ENCODE assay signal across 19 mouse cellular contexts in the genomic region with DNA sequence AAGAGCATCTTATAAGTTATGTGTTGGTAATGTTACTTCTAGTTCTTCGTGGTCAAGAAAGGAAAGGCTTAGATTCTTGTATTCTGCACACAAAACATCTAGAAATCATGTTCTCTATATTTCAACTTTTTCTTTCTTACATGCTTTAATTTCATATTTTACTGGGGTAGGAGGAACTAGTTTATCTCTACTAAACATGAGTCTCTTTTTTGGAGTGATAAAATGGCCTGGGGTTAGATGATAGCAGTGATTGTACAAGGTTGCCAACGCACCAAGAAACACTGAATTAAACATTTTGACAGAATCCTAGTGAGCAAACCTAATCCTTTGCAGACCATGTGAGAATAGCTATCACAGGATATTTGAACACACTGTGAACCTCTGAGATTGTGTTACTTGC. TPM values are rescaled to one million over a fixed set of nuclear protein-coding genes. Genes with fewer than 3 reads are reported as not detected.
A peak's percentile ranks its signal among the peaks of the same experiment; 100 is the strongest.
DNase-seq lines count a peak whose midpoint lies in the region; ATAC-seq and TF ChIP-seq lines count a peak whose summit lies in the region.
"Had no signal": no experiment of that assay in that cellular context is flagged by ENCODE, and none has a peak within 500 bp of the region (broad histone marks: within the 10 kb centered on the region; RNA-seq: fewer than 3 reads in every experiment).

No protein-coding gene starts in this region.

- peak overlapping the region; percentile 87; the same call in 1 of the 2 replicates for H3K4me2 ChIP-seq in liver, embryonic 11.5 days
- peak overlapping the region; percentile 90; the same call in 1 of the 2 replicates for H3K4me2 ChIP-seq in liver, embryonic 13.5 days
- H3K4me2 ChIP-seq in liver, postnatal 0 days (ENCODE audit: low read depth, low read length) = no peak overlapping the region
- H3K4me2 ChIP-seq in hindbrain, embryonic 11.5 days (replicated peaks; ENCODE audit: low read depth, low read length) = no peak overlapping the region

- no peak overlapping the region for H3K4me3 ChIP-seq in liver, embryonic 11.5 days (ENCODE audit: low read depth, low read length)
- no peak overlapping the region for H3K4me3 ChIP-seq in liver, embryonic 13.5 days (replicated peaks)
- H3K4me3 ChIP-seq in liver, postnatal 0 days (ENCODE audit: low read depth, low read length) = no peak overlapping the region
- no peak overlapping the region for H3K4me3 ChIP-seq in hindbrain, embryonic 11.5 days (ENCODE audit: low read depth, low read length)
- H3K4me3 ChIP-seq: heart, embryonic 12.5 days had no signal

- no peak overlapping the region for H3K27ac ChIP-seq in liver, embryonic 11.5 days (ENCODE audit: low read depth, low read length)
- no peak overlapping the region for H3K27ac ChIP-seq in liver, embryonic 13.5 days
- no peak overlapping the region; the same call in 1 of the 2 replicates for H3K27ac ChIP-seq in liver, postnatal 0 days (ENCODE audit: low read depth)
- no peak overlapping the region for H3K27ac ChIP-seq in hindbrain, embryonic 11.5 days (ENCODE audit: low read depth, low read length)
- H3K27ac ChIP-seq: embryonic facial prominence, embryonic 10.5 days; forebrain, embryonic 13.5 days; hindbrain, embryonic 10.5 days; hindbrain, embryonic 15.5 days had no signal

- H3K9me3 ChIP-seq in liver, embryonic 11.5 days (ENCODE audit: control insufficient read depth, low read length) = no peaks in the 10 kb centered on the region
- no peaks in the 10 kb centered on the region for H3K9me3 ChIP-seq in liver, embryonic 13.5 days (replicated peaks)
- no peaks in the 10 kb centered on the region for H3K9me3 ChIP-seq in liver, postnatal 0 days (ENCODE audit: low read length)
- H3K9me3 ChIP-seq in hindbrain, embryonic 11.5 days (ENCODE audit: control insufficient read depth, low read length) = no peaks in the 10 kb centered on the region
- H3K9me3 ChIP-seq: embryonic facial prominence, embryonic 10.5 days; forebrain, embryonic 13.5 days; heart, embryonic 12.5 days; hindbrain, embryonic 10.5 days; hindbrain, embryonic 15.5 days had no signal

- ATAC-seq in liver, embryonic 11.5 days (replicated peaks; ENCODE audit: low FRiP score) = no peak
- no peak for ATAC-seq in liver, embryonic 13.5 days (ENCODE audit: low read depth)
- no peak for ATAC-seq in liver, postnatal 0 days
- ATAC-seq in hindbrain, embryonic 11.5 days (ENCODE audit: low FRiP score) = no peak
- ATAC-seq: forebrain, embryonic 13.5 days had no signal

- TF ChIP-seq CTCF in liver, postnatal 0 days (IDR thresholded peaks at IDR 0.05; ENCODE audit: low read depth) = no peak

- H3K9ac ChIP-seq in liver, embryonic 11.5 days (ENCODE audit: low read depth, low read length) = no peak overlapping the region
- H3K9ac ChIP-seq in liver, embryonic 13.5 days = no peak overlapping the region
- H3K9ac ChIP-seq in liver, postnatal 0 days (replicated peaks) = no peak overlapping the region
- H3K9ac ChIP-seq in hindbrain, embryonic 11.5 days (ENCODE audit: low read depth, low read length) = no peak overlapping the region
- H3K9ac ChIP-seq: heart, embryonic 12.5 days had no signal

- no peak for DNase-seq in liver, embryonic 11.5 days (ENCODE audit: low spot score)
- DNase-seq in liver = no peak
- no peak for DNase-seq in liver, embryonic 13.5 days
- no peak for DNase-seq in liver, postnatal 0 days
- DNase-seq in thymus, postnatal 0 days (ENCODE audit: low spot score) = no peak
- DNase-seq in frontal cortex, postnatal 36 days (ENCODE audit: low spot score in 2 of 2) = no peak
- no peak for DNase-seq in hindbrain, embryonic 11.5 days (ENCODE audit: low spot score)
- DNase-seq: adrenal gland, adult 2 months; adrenal gland, postnatal 25 days; cerebellum, adult 18-20 months; cerebellum, adult 9-11 months; cerebellum, postnatal 36 days; gastrocnemius, postnatal 14 days; heart, adult 2 months had no signal

- H3K27me3 ChIP-seq in liver, embryonic 11.5 days (replicated peaks; ENCODE audit: control insufficient read depth, insufficient read depth, low read length) = no peaks in the 10 kb centered on the region
- H3K27me3 ChIP-seq in liver, embryonic 13.5 days = no peaks in the 10 kb centered on the region
- H3K27me3 ChIP-seq in liver, postnatal 0 days (ENCODE audit: insufficient read depth, low read length) = no peaks in the 10 kb centered on the region
- no peaks in the 10 kb centered on the region for H3K27me3 ChIP-seq in hindbrain, embryonic 11.5 days (ENCODE audit: control insufficient read depth, insufficient read depth, low read length)
- H3K27me3 ChIP-seq: forebrain, embryonic 13.5 days; heart, embryonic 12.5 days; hindbrain, embryonic 15.5 days had no signal

- 53% methylated on average over 2 of the region's 2 CpGs for WGBS in liver, embryonic 11.5 days
- WGBS in liver, embryonic 13.5 days (ENCODE audit: insufficient replicate concordance) = 43% methylated on average over 2 of the region's 2 CpGs
- 45% methylated on average over 2 of the region's 2 CpGs for WGBS in liver, postnatal 0 days (ENCODE audit: insufficient replicate concordance)
- 90% methylated on average over 2 of the region's 2 CpGs for WGBS in hindbrain, embryonic 11.5 days

- H3K36me3 ChIP-seq in liver, embryonic 11.5 days (ENCODE audit: control insufficient read depth, insufficient read depth, low read length) = no peaks in the 10 kb centered on the region
- H3K36me3 ChIP-seq in liver, embryonic 13.5 days = peaks cover 6% of the 10 kb centered on the region; the same call in 1 of the 2 replicates
- H3K36me3 ChIP-seq in liver, postnatal 0 days (replicated peaks; ENCODE audit: insufficient read depth, low read length) = no peaks in the 10 kb centered on the region
- H3K36me3 ChIP-seq in hindbrain, embryonic 11.5 days (ENCODE audit: control insufficient read depth, insufficient read depth, low read length) = no peaks in the 10 kb centered on the region
- H3K36me3 ChIP-seq: hindbrain, embryonic 15.5 days had no signal

- peak; percentile 55; the same call in 1 of the 2 replicates for TF ChIP-seq EP300 in liver, postnatal 0 days (IDR thresholded peaks at IDR 0.05; ENCODE audit: low read depth)

- H3K4me1 ChIP-seq in liver, embryonic 11.5 days (replicated peaks; ENCODE audit: control insufficient read depth, insufficient read depth, low read length) = peaks cover 29% of the 10 kb centered on the region
- peaks cover 61% of the 10 kb centered on the region for H3K4me1 ChIP-seq in liver, embryonic 13.5 days (replicated peaks)
- H3K4me1 ChIP-seq in liver, postnatal 0 days (ENCODE audit: insufficient read depth) = peaks cover 18% of the 10 kb centered on the region
- no peaks in the 10 kb centered on the region for H3K4me1 ChIP-seq in hindbrain, embryonic 11.5 days (replicated peaks; ENCODE audit: control insufficient read depth, insufficient read depth, low read length)

RNA-seq across cellular contexts. Expression of a gene that starts 1.4 kb away (rescaled TPM):
- 11.7 and 13.3 TPM in 2 replicates for polyA plus RNA-seq in liver, embryonic 11.5 days (2014; fragmentation: Nextera tagmentation; extraction: Ambion mirVana)
- 4.3 and 5.1 TPM in 2 replicates for polyA plus RNA-seq in liver, embryonic 13.5 days (2015; fragmentation: Nextera tagmentation; extraction: Ambion mirVana)
- 3.5 and 4.8 TPM in 2 replicates for polyA plus RNA-seq in liver, postnatal 0 days (2015; fragmentation: Nextera tagmentation; extraction: Ambion mirVana)
- polyA plus RNA-seq in thymus, postnatal 0 days (2015; fragmentation: Nextera tagmentation; extraction: Ambion mirVana) = 6.9 and 9.9 TPM in 2 replicates
- 23.5 and 27.7 TPM in 2 replicates for polyA plus RNA-seq in hindbrain, embryonic 11.5 days (2014; fragmentation: Nextera tagmentation; extraction: Ambion mirVana)

RNA-seq across cellular contexts. Expression of a gene that starts 44.6 kb away (rescaled TPM):
- 29.3 and 33.2 TPM in 2 replicates for polyA plus RNA-seq in liver, embryonic 11.5 days (2014; fragmentation: Nextera tagmentation; extraction: Ambion mirVana)
- polyA plus RNA-seq in liver, embryonic 13.5 days (2015; fragmentation: Nextera tagmentation; extraction: Ambion mirVana) = 18.1 and 24.1 TPM in 2 replicates
- polyA plus RNA-seq in liver, postnatal 0 days (2015; fragmentation: Nextera tagmentation; extraction: Ambion mirVana) = 19.2 and 19.9 TPM in 2 replicates
- polyA plus RNA-seq in thymus, postnatal 0 days (2015; fragmentation: Nextera tagmentation; extraction: Ambion mirVana) = 58.7 and 63.8 TPM in 2 replicates
- 41.9 and 45.1 TPM in 2 replicates for polyA plus RNA-seq in hindbrain, embryonic 11.5 days (2014; fragmentation: Nextera tagmentation; extraction: Ambion mirVana)

RNA-seq across cellular contexts. Expression of a gene that starts 57.3 kb away (rescaled TPM):
- 24.4 and 26.8 TPM in 2 replicates for polyA plus RNA-seq in liver, embryonic 11.5 days (2014; fragmentation: Nextera tagmentation; extraction: Ambion mirVana)
- polyA plus RNA-seq in liver, embryonic 13.5 days (2015; fragmentation: Nextera tagmentation; extraction: Ambion mirVana) = 10.5 and 15.1 TPM in 2 replicates
- 13.2 and 14.7 TPM in 2 replicates for polyA plus RNA-seq in liver, postnatal 0 days (2015; fragmentation: Nextera tagmentation; extraction: Ambion mirVana)
- 21.8 and 27.1 TPM in 2 replicates for polyA plus RNA-seq in thymus, postnatal 0 days (2015; fragmentation: Nextera tagmentation; extraction: Ambion mirVana)
- polyA plus RNA-seq in hindbrain, embryonic 11.5 days (2014; fragmentation: Nextera tagmentation; extraction: Ambion mirVana) = 33.2 and 33.4 TPM in 2 replicates

Comparison
In these comparisons a context has a peak if more than half of its experiments do, and no peak if none do; other contexts are left out.
1. H3K4me2 ChIP-seq: peak in liver, embryonic 11.5 days (single experiment) and liver, embryonic 13.5 days (single experiment); none in liver, postnatal 0 days (single experiment) and hindbrain, embryonic 11.5 days (single experiment).